Mouse (Mus musculus): Measurements from ENCODE around the gene Ltbp2.

- TF ChIP-seq POLR2A (IDR thresholded peaks at IDR 0.05; ENCODE audit: insufficient read length, low read depth) (no peak), MAX (IDR thresholded peaks at IDR 0.05; ENCODE audit: low read depth) (no peak), USF1 (IDR thresholded peaks at IDR 0.05; ENCODE audit: low read depth) (no peak), MYOD1 (IDR thresholded peaks at IDR 0.05; ENCODE audit: control insufficient read depth in 1 of 3, insufficient read length in 2 of 3, low read depth in 2 of 3) (no peak), POLR2AphosphoS2 (IDR thresholded peaks at IDR 0.05; ENCODE audit: insufficient read length, low read depth) (no peak), E2F4 (IDR thresholded peaks at IDR 0.05; ENCODE audit: insufficient read depth) (no peak)
These were observed 45.2 kb downstream of the Ltbp2 start for GRCm38 (mm10) chr12:84831141-84831540.
